In the genomic region with DNA sequence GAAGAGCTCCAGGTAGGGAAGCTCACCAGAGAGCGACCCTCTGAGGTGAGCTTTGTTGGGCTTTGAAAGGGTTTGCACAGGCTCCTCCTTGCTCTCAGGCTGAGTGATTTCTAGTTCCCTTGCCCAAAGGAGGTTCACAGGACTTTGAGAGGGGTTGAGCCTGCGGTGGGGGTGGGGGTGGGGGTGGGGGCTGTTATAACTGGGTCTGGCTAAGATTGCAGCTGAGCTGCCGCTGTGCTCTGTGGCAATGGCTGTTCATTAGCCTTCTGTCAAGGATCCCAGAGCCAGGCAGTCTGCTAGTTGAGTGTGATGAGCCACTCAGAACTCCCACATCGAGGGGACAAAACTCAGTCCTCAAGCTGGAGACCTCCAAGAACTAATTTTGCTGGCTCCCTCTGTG, we compare ENCODE assay signal across 36 mouse cellular contexts.
"Had no signal": no experiment of that assay in that cellular context is flagged by ENCODE, and none has a peak within 500 bp of the region (broad histone marks: within the 10 kb centered on the region; RNA-seq: fewer than 3 reads in every experiment).

No protein-coding gene starts in this region.

- H3K4me3 ChIP-seq: heart, adult 2 months; heart, embryonic 10.5 days; heart, embryonic 12.5 days; heart, embryonic 13.5 days; heart, embryonic 15.5 days; hindbrain, embryonic 10.5 days; hindbrain, embryonic 12.5 days; hindbrain, embryonic 13.5 days; hindbrain, embryonic 15.5 days; intestine, embryonic 15.5 days; kidney, embryonic 15.5 days; layer of hippocampus, adult 2 months had no signal

- H3K4me1 ChIP-seq: heart, embryonic 13.5 days; hindbrain, embryonic 15.5 days; intestine, embryonic 15.5 days; kidney, embryonic 15.5 days had no signal

- H3K4me2 ChIP-seq: heart, embryonic 11.5 days; heart, embryonic 12.5 days; heart, embryonic 13.5 days; heart, embryonic 15.5 days; hindbrain, embryonic 12.5 days; hindbrain, embryonic 13.5 days; hindbrain, embryonic 14.5 days; hindbrain, embryonic 15.5 days; intestine, embryonic 15.5 days; kidney, embryonic 15.5 days had no signal

- H3K27me3 ChIP-seq: heart, embryonic 12.5 days; heart, embryonic 13.5 days; heart, embryonic 15.5 days; hindbrain, embryonic 12.5 days; hindbrain, embryonic 13.5 days; hindbrain, embryonic 15.5 days; intestine, embryonic 15.5 days; kidney, embryonic 15.5 days had no signal

- ATAC-seq: hindbrain, embryonic 16.5 days; hindbrain, postnatal 0 days; inflammation-experienced regulatory T-cells, adult 6 months; intestine, embryonic 15.5 days; intestine, embryonic 16.5 days; intestine, postnatal 0 days had no signal

- H3K9me3 ChIP-seq: heart, embryonic 10.5 days; heart, embryonic 12.5 days; heart, embryonic 13.5 days; heart, embryonic 15.5 days; hindbrain, embryonic 10.5 days; hindbrain, embryonic 12.5 days; hindbrain, embryonic 13.5 days; hindbrain, embryonic 15.5 days; intestine, embryonic 15.5 days; kidney, embryonic 15.5 days had no signal

- H3K9ac ChIP-seq: heart, embryonic 12.5 days; heart, embryonic 13.5 days; heart, embryonic 15.5 days; hindbrain, embryonic 12.5 days; hindbrain, embryonic 13.5 days; hindbrain, embryonic 14.5 days; hindbrain, embryonic 15.5 days; intestine, embryonic 15.5 days; kidney, embryonic 15.5 days had no signal

- H3K27ac ChIP-seq: heart, adult 2 months; heart, embryonic 10.5 days; heart, embryonic 13.5 days; heart, embryonic 15.5 days; hindbrain, embryonic 10.5 days; hindbrain, embryonic 12.5 days; hindbrain, embryonic 13.5 days; hindbrain, embryonic 14.5 days; hindbrain, embryonic 15.5 days; hindbrain, postnatal 0 days; intestine, embryonic 15.5 days; kidney, embryonic 15.5 days; kidney, postnatal 0 days; layer of hippocampus, adult 2 months had no signal

- H3K36me3 ChIP-seq: heart, embryonic 10.5 days; heart, embryonic 12.5 days; heart, embryonic 13.5 days; heart, embryonic 15.5 days; hindbrain, embryonic 10.5 days; hindbrain, embryonic 12.5 days; hindbrain, embryonic 13.5 days; hindbrain, embryonic 15.5 days; intestine, embryonic 15.5 days; kidney, embryonic 15.5 days had no signal

- DNase-seq: heart, adult 18-20 months; heart, adult 2 months; heart, postnatal 10 days; heart, postnatal 14 days; heart, postnatal 36 days; heart, postnatal 4 days; kidney, adult 11 months; kidney, adult 18-20 months; kidney, adult 2 months; kidney, adult 8-10 months; kidney, adult 9 months; kidney, postnatal 10 days; kidney, postnatal 14 days; kidney, postnatal 25 days; kidney, postnatal 36 days; kidney, postnatal 4 days; layer of hippocampus, adult 9-11 months had no signal
